Mouse (Mus musculus) forebrain, postnatal 0 days (tissue): Measurements from ENCODE around the gene Pde4d. TPM values are rescaled to one million over a fixed set of nuclear protein-coding genes. Genes with fewer than 3 reads are reported as not detected.

Source experiments
- ATAC-seq: fragments of 200-750 bp; cut with Nextera tagmentation; 2 replicates; pipeline ENCODE4 v1.8.0; 2017; ENCODE audit warnings: mild to moderate bottlenecking, moderate library complexity
- DNase-seq: peaks from one replicate; pipeline ENCODE4 v3.0.0-alpha.2; 2015
- H3K27ac ChIP-seq: fragments of 300-500 bp; sonication (generic); 2 replicates; pipeline ENCODE4 v1.5.1; 2014; ENCODE audit warnings: low read depth, mild to moderate bottlenecking, antibody characterized with exemption, low read length, moderate library complexity, mixed read lengths
- H3K27me3 ChIP-seq: fragments of 300-500 bp; sonication (generic); 2 replicates; pipeline ENCODE4 v1.6.1; 2014; ENCODE audit warnings: mild to moderate bottlenecking, low read length, mixed read lengths; ENCODE audit not compliant: insufficient read depth
- H3K36me3 ChIP-seq: fragments of 300-500 bp; sonication (generic); 2 replicates; pipeline ENCODE4 v1.6.1; 2014; ENCODE audit warnings: mild to moderate bottlenecking, moderate library complexity; ENCODE audit not compliant: insufficient read depth
- H3K4me1 ChIP-seq: fragments of 300-500 bp; sonication (generic); 2 replicates; pipeline ENCODE4 v1.6.1; 2014; ENCODE audit warnings: antibody characterized with exemption; ENCODE audit not compliant: insufficient read depth
- H3K4me2 ChIP-seq: fragments of 300-500 bp; sonication (generic); 2 replicates; pipeline ENCODE4 v1.6.1; 2014; ENCODE audit warnings: low read depth, mild to moderate bottlenecking, moderate library complexity
- H3K4me3 ChIP-seq: fragments of 300-500 bp; sonication (generic); 2 replicates; pipeline ENCODE4 v1.5.1; 2014; ENCODE audit warnings: low read depth, low read length, mixed read lengths
- H3K9ac ChIP-seq: fragments of 300-500 bp; sonication (generic); 2 replicates; pipeline ENCODE4 v1.6.1; 2014; ENCODE audit warnings: mild to moderate bottlenecking
- H3K9me3 ChIP-seq: fragments of 300-500 bp; sonication (generic); 2 replicates; pipeline ENCODE4 v1.6.1; 2016; ENCODE audit warnings: low read length
- CTCF ChIP-seq: sonication (generic); IDR thresholded peaks from 2 replicates; pipeline ENCODE4 v1.5.1; 2016; ENCODE audit warnings: antibody characterized with exemption, control low read depth, low read depth
- WGBS: fragments of 180-500 bp; shearing (Covaris S2); extraction: QIAGEN DNeasy Blood & Tissue Kit; methylation state at CpG from one replicate; pipeline ENCODE4 v1.1.7; 2014; 5-methylcytosine and 5-hydroxymethylcytosine counted together
- polyA plus RNA-seq: library from polyadenylated mRNA; unstranded; fragments of >200 nt; fragmentation: Nextera tagmentation; extraction: Ambion mirVana; gene quantifications from 2 replicates; pipeline ENCODE4 v1.2.1, GENCODE M21; 2015
- total RNA-seq: library from RNA; depleted of rRNA; stranded (reverse); fragments of >200 nt; gene quantifications from 2 replicates; pipeline ENCODE4 v1.2.3, GENCODE M21; 2014

The Pde4d gene
- total and polyA plus RNA-seq, 2 experiments from 2014 or later, result 13.2 to 78.8 TPM

- Histone ChIP-seq H3K27me3 (no peaks in the 10 kb centered on the region), H3K4me3 (no peak overlapping the region), H3K4me2 (no peak overlapping the region), H3K4me1 (no peaks in the 10 kb centered on the region), H3K9ac (no peak overlapping the region), H3K27ac (no peak overlapping the region), H3K9me3 (no peaks in the 10 kb centered on the region), H3K36me3 (no peaks in the 10 kb centered on the region)
- no peak for TF ChIP-seq CTCF
- 61% methylated on average over 3 of the region's 3 CpGs for WGBS
- ATAC-seq (no peak), DNase-seq (no peak)
These were observed 642.9 kb downstream of the Pde4d start for GRCm38 (mm10) chr13:109092654-109093053.

GRCm38 (mm10) chr13:109096654-109097053 lies 646.9 kb downstream of the Pde4d start:
- TF ChIP-seq CTCF, result no peak
- WGBS, result 92% methylated on average over 2 of the region's 2 CpGs
- H3K27ac ChIP-seq, result no peak overlapping the region

DNA sequence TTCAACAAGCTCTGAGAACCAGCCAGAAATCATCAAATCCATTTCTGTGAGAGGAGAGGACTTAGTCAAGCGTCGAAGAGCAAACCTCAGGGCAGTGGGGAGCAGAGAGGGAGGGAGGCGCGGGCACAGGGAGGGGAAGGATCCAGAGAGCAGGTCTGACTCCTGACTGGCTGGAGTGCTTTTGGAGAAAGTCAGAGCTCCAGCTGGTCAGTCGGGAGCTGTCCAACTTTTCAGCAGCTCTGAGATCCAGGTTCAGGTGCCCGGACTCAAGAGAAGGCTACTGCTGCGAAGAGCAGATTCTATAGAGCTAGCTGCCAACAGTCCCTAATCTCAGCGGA lies 666.2 kb downstream of the Pde4d start:
- DNase-seq, result no peak
- Histone ChIP-seq H3K4me3 (peak overlapping the region; percentile 66), H3K4me2 (peak overlapping the region; percentile 97), H3K9me3 (no peaks in the 10 kb centered on the region), H3K36me3 (no peaks in the 10 kb centered on the region), H3K4me1 (0 out of 2 replicates have a peak, but pooled peaks cover 3% of the 10 kb centered on the region), H3K27ac (no peak overlapping the region), H3K27me3 (no peaks in the 10 kb centered on the region), H3K9ac (peak overlapping the region; percentile 63)
- TF ChIP-seq CTCF, result no peak
- peak; percentile 21 for ATAC-seq
- under 1% methylated on average over 8 of the region's 8 CpGs for WGBS

More at GRCm38 (mm10) chr13:109096654-109097053, 646.9 kb downstream of the Pde4d start:
- no peaks in the 10 kb centered on the region for H3K27me3 ChIP-seq
- no peaks in the 10 kb centered on the region for H3K4me1 ChIP-seq
- H3K4me2 ChIP-seq, result no peak overlapping the region
- ATAC-seq (no peak), DNase-seq (no peak)
- H3K9me3 ChIP-seq, result no peaks in the 10 kb centered on the region
- H3K36me3 ChIP-seq, result no peaks in the 10 kb centered on the region
- no peak overlapping the region for H3K4me3 ChIP-seq
- no peak overlapping the region for H3K9ac ChIP-seq

- peak overlapping the region; percentile 63 for H3K9ac ChIP-seq
- WGBS, result 2% methylated on average over 61 of the region's 63 CpGs
- peak; percentile 70 for DNase-seq
- 0 out of 2 replicates have a peak, but pooled peaks cover 3% of the 10 kb centered on the region for H3K4me1 ChIP-seq
- peak; percentile 85 for ATAC-seq
- H3K4me3 ChIP-seq, result peak overlapping the region; percentile 66
- H3K9me3 ChIP-seq, result no peaks in the 10 kb centered on the region
- H3K4me2 ChIP-seq, result peak overlapping the region; percentile 97
- no peaks in the 10 kb centered on the region for H3K36me3 ChIP-seq
- peak; percentile 63 for TF ChIP-seq CTCF
- no peaks in the 10 kb centered on the region for H3K27me3 ChIP-seq
- H3K27ac ChIP-seq, result 0 out of 2 replicates have a peak overlapping the region, but pooled peaks have one; percentile 35
These were observed 666.8 kb downstream of the Pde4d start for GRCm38 (mm10) chr13:109116342-109117201.

DNA sequence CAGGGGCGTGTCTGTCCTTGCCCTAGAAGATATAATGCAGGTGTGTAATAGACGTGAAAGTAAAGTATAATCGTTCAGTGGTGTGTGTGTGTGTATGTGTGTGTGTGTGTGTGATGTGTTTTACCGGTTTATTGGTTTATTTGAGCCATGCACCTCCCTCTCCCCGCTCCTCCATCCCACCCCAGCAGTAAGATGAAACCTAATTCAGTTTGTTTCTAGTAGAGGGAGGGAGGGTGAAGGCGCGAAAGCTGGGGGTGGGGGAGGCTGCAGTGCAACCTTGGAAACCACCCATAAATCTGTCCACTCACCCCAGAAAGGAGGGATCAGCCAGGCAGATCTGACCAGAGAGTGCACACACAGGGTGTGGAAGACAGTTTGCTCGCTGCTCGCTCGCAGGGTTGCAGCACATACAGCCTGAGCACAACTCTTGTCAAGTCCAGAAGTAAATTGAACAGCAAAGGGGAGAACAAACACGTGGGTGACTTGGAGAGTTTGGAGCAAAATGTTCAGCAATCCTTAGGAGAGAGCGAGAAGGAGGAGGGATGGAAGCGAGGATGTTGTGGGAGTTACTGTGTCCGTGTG lies 667.6 kb downstream of the Pde4d start:
- Histone ChIP-seq H3K27ac (no peak overlapping the region), H3K9ac (peak overlapping the region; percentile 63)
- 9% methylated on average over 14 of the region's 14 CpGs for WGBS

DNA sequence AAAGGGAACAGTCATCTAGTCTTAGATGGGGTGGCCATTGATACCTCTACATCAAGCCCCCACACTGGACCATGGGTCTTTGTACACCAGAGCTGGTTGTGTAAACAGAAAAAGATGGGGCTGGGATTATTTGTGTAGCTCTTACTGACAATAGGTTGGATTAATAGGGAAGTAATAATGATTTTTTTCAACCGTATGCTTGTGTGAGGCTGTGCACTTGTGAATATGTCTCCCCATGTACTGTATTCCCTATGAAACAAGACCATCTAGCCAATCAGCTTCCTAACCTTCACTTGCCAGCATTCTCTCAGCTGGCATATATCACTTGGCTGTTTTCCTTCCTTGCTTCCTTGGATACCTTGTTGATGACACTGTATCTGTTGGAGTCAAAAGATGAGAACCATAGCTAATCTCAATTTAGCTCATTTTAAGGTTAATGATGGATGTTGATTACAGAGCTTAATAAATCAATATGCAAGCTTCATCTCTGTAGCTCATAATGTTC lies 668.6 kb downstream of the Pde4d start:
- Histone ChIP-seq H3K9me3 (no peaks in the 10 kb centered on the region), H3K4me2 (0 out of 2 replicates have a peak overlapping the region, but pooled peaks have one; percentile 97), H3K27ac (no peak overlapping the region), H3K9ac (no peak overlapping the region), H3K4me3 (no peak overlapping the region), H3K36me3 (no peaks in the 10 kb centered on the region), H3K27me3 (no peaks in the 10 kb centered on the region), H3K4me1 (0 out of 2 replicates have a peak, but pooled peaks cover 3% of the 10 kb centered on the region)
- DNase-seq (no peak), ATAC-seq (no peak)
- no peak for TF ChIP-seq CTCF
- WGBS, result 81% methylated on average over 1 of the region's 1 CpGs

More for the DNA sequence above, 667.6 kb downstream of the Pde4d start:
- no peaks in the 10 kb centered on the region for H3K27me3 ChIP-seq
- H3K4me1 ChIP-seq, result 0 out of 2 replicates have a peak, but pooled peaks cover 3% of the 10 kb centered on the region
- H3K36me3 ChIP-seq, result no peaks in the 10 kb centered on the region
- TF ChIP-seq CTCF, result no peak
- peak overlapping the region; percentile 97 for H3K4me2 ChIP-seq
- peak; percentile 53 for ATAC-seq
- H3K4me3 ChIP-seq, result peak overlapping the region; percentile 66
- no peaks in the 10 kb centered on the region for H3K9me3 ChIP-seq
- peak; percentile 26 for DNase-seq

- Histone ChIP-seq H3K4me3 (no peak overlapping the region), H3K9me3 (no peaks in the 10 kb centered on the region), H3K27me3 (no peaks in the 10 kb centered on the region), H3K4me1 (no peaks in the 10 kb centered on the region), H3K36me3 (no peaks in the 10 kb centered on the region), H3K9ac (no peak overlapping the region), H3K27ac (no peak overlapping the region), H3K4me2 (no peak overlapping the region)
- DNase-seq, result no peak
- no peak for ATAC-seq
- 46% methylated on average over 3 of the region's 3 CpGs for WGBS
- TF ChIP-seq CTCF, result no peak
These were observed 672.1 kb downstream of the Pde4d start for GRCm38 (mm10) chr13:109121867-109122266.
